Mouse (Mus musculus) ovary, postnatal 14 days (tissue): Measurements from ENCODE around the gene Mageb2.
"Not testable (repeated sequence)": the region's sequence is repeated elsewhere in the genome, so short reads cannot be mapped to it uniquely, and the experiment has no call there.

Experiments
- DNase-seq: peaks from one replicate; pipeline ENCODE4 v3.0.0; 2022; ENCODE audit warnings: low spot score

Mageb2 gene

GRCm38 (mm10) chrX:91331390-91331789 is at the start of gene Mageb2:
Mageb2 (plus strand) TSS chrX:91331690.
- DNase-seq = not testable (repeated sequence)

GRCm38 (mm10) chrX:91313256-91313655 is 18.2 kb upstream of the Mageb2 start:
- DNase-seq = not testable (repeated sequence)
